Comparison of ENCODE assay signal across 8 mouse cellular contexts in the genomic region with DNA sequence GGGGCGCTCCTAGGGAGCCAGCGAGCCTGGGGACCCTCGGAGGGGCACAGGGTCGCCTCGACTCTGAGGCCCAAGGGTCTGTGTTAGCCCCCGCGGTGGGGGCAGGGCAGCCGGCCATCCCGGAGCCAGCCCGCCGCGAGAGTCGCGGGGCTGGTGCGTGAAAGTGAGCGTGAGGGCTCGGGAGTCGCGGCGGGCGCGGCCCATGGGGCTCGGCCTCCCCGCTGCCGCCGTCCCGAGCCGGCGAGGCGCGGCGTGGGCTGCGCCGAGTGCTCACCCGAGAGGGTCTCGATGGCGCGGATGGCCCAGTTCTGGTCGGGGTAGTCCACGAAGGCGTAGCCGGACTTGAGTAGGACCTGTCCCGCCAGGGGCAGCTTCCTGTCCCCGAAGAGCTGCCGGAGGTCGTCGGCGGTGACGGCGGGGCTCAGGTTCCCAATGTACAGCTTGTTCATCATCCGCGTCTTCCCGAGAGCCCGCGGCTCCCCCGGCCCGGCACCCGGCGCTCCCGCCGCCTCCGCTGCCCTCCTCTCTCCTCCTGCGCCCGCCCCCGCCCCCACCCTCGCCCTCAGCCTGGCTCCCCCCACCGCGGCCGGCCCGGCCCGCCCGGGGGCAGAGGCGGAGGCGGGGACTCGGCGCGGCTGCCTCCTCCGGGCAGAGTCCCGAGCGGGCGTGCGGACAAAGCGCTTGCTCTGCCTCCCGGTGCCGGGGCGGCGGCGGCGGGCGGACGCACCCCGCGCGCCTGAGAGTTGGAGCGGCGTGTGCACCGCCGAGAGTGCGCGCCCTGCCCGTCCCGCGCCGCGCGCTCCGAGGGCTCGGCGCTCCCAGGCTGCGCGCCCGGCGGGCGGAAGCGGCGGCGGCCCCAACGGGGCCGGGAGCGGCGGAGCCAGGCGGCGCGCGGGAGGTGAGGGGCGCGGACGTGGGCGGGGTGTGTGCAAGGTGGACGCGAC. TPM values are rescaled to one million over a fixed set of nuclear protein-coding genes. Genes with fewer than 3 reads are reported as not detected.
DNase-seq lines count a peak whose midpoint lies in the region; TF ChIP-seq lines count a peak whose summit lies in the region.

A gene (minus strand): TSS at position 788 of the 944 bp plus-strand sequence.

- DNase-seq in layer of hippocampus, postnatal 36 days = peak; percentile 2 to 4
- DNase-seq in layer of hippocampus, adult 18-20 months (ENCODE audit: low spot score in 2 of 2) = no peak
- DNase-seq in embryo, embryonic 9.5 days (ENCODE audit: extremely low spot score) = peak; percentile 85
- peak; percentile 83 to 84 for DNase-seq in heart, adult 2 months
- peak; percentile 52 for DNase-seq in kidney, adult 11 months
- peak; percentile 65 to 76 for DNase-seq in lung, adult 18-20 months
- DNase-seq in ovary, adult 18-20 months (ENCODE audit: low spot score) = peak; percentile 42
- DNase-seq in yolk sac, embryonic 10.5 days (ENCODE audit: low spot score) = peak; percentile 84

- no peaks in the 10 kb centered on the region for H3K79me2 ChIP-seq in heart, adult 2 months (replicated peaks; ENCODE audit: control insufficient read depth, insufficient read depth, low read length)

- no peaks in the 10 kb centered on the region for H3K4me1 ChIP-seq in heart, adult 2 months (ENCODE audit: control insufficient read depth, insufficient read depth, low read length)

- H3K9ac ChIP-seq in heart, adult 2 months (ENCODE audit: low read depth, low read length) = peak within 1 kb of the TSS; percentile 87

- under 1% methylated on average over 109 of the region's 131 CpGs for WGBS in heart, adult 2 months

- TF ChIP-seq EP300 in heart, adult 2 months (IDR thresholded peaks at IDR 0.05; ENCODE audit: insufficient read depth, low read depth, low read length) = no peak

- no peaks in the 10 kb centered on the region for H3K36me3 ChIP-seq in heart, adult 2 months (ENCODE audit: control insufficient read depth, insufficient read depth, low read length)

- no peak for TF ChIP-seq POLR2A in heart, adult 2 months (IDR thresholded peaks at IDR 0.05; ENCODE audit: insufficient read depth, low read depth, low read length)

- H3K27me3 ChIP-seq in heart, adult 2 months (ENCODE audit: control insufficient read depth, insufficient read depth, low read length) = peaks cover 3% of the 10 kb centered on the region

- intact Hi-C loops in heart, adult 2 months (cut with DNase I) = loop anchor here (5.0 to 10.0 kb wide), 2 partner anchors 105 to 402 kb away; a partner anchor contains a TSS

- no peak for TF ChIP-seq CTCF in heart, adult 2 months (IDR thresholded peaks at IDR 0.05)

- peak within 1 kb of the TSS; percentile 76 for H3K4me3 ChIP-seq in heart, adult 2 months

- H3K27ac ChIP-seq in heart, adult 2 months = peak within 1 kb of the TSS; percentile 54

RNA-seq across cellular contexts. Expression of the gene that starts here (rescaled TPM):
- under 1 TPM; 0.37 to 0.46 TPM for total RNA-seq in layer of hippocampus, postnatal 36 days (2021)
- under 1 TPM; 0.22 to 0.86 TPM for total RNA-seq in layer of hippocampus, adult 18-20 months (2021)
- 1 to 10 TPM; 5.3 to 7.4 TPM for total RNA-seq in heart, adult 2 months (2021)
- polyA plus RNA-seq in heart, adult 2 months (2012; rRNA removed) = 1.5 and 3.5 TPM in 2 replicates

Comparison
In these comparisons a context has a peak if more than half of its experiments do, and no peak if none do; other contexts are left out.
1. Peak in DNase-seq in layer of hippocampus, postnatal 36 days; RNA of the gene not detected or under 1 TPM.
2. DNase-seq: peak in embryo, embryonic 9.5 days (single experiment), heart, adult 2 months (2 of 2), kidney, adult 11 months (single experiment), lung, adult 18-20 months (2 of 2), ovary, adult 18-20 months (single experiment) and yolk sac, embryonic 10.5 days (single experiment); none in layer of hippocampus, adult 18-20 months (0 of 2).